Mouse (Mus musculus) kidney, adult 2 months (tissue): ENCODE data around the gene Ganab.

Experiments
- CTCF ChIP-seq: fragments of 200-500 bp; conservative IDR thresholded peaks from 2 replicates; pipeline ENCODE4 v1.5.1; 2011; ENCODE audit warnings: low read depth, mild to moderate bottlenecking, control low read depth, low read length, moderate library complexity, mixed read lengths; ENCODE audit not compliant: insufficient read depth, insufficient read length
- POLR2A ChIP-seq: fragments of 200-500 bp; IDR thresholded peaks from one replicate; pipeline ENCODE4 v1.6.1; 2011; ENCODE audit warnings: low read depth, low read length, control low read depth

GRCm38 (mm10) chr19:8965771-8966170 lies 67.9 kb downstream of the Ganab start:
- TF ChIP-seq CTCF: no peak
- TF ChIP-seq POLR2A: no peak
